Mouse (Mus musculus) 416B (cell line): ENCODE measurements around the gene Hoxd11.

Experiments
- DNase-seq: peaks from one replicate; pipeline ENCODE4 v3.0.0; 2011; ENCODE audit warnings: low read depth

Gene Hoxd11

DNA sequence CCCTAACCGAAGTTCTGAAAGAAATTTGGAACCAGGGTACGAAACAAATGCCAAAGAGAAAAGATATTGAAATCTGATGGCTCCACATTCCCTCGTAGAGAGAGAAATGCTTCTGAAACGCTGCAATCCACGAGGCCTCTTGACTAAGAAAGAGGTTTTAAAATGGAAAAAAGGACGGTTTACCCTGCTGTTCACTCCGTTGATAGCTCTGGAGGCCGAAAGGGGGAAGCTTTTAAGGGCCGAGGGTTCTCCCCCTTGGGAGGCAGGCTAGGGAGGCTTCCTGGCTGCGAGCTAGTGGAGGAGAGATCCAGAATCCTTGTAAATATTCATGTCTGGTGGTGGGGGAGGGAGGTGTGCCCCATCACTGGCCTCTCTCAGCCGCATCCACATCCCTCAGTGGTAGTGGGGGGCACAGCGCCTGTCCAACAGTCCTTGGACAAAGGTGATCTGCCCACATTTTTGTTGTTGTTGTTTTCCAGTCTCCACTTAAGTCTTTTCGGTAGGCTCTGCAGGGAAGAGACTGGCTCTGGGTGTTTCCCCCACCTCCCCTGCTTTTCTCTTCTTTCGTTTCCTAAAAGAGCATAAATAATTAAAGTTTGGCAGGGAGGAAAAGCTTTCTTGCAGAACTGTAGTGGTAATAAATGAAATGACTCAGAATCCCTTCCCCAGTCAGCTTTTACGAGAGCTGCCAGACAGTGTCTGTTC, at the start of gene Hoxd11:
Gene Hoxd11, plus strand, starts transcription at position 667 of the 705 bp plus-strand sequence.
- no peak for DNase-seq

DNA sequence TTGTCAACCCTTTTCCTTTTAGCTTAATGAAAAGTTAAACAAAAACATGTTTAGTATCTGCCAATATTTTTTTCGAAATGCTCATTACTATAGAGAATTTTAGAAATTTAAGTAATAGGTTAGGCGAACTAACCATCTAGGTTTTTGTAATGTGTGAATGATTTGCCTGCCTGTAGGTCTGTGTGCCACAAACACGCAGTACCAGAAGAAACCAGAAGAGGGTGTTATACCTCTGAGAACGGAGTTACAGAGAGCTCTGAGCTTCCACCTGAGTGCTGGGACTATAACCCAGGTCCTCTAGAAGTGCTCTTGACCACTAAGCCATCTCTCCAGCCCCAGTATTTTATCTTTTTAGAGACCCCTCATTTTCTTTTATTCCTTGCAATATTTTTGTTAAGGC, 43.9 kb upstream of the Hoxd11 start:
- DNase-seq: no peak

DNA sequence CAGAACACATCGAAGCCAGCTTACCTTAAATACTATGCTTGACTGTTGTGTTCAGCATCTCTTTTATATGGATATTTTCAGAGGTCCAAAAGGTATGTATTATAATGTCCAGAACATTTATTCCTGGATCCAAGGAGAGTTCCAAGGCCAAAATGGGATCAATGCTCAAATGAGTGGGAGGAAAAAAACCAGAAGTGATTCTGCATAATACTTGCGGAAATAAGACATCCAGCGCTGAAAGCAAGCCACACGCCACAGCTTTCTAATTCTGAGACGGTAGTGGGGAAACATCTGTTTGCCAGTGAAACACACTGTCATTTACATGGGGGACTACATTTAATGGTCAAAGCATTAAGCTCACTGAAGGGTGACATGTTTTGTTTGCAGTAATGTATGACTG, 36.9 kb upstream of the Hoxd11 start:
- DNase-seq: peak; percentile 50

DNA sequence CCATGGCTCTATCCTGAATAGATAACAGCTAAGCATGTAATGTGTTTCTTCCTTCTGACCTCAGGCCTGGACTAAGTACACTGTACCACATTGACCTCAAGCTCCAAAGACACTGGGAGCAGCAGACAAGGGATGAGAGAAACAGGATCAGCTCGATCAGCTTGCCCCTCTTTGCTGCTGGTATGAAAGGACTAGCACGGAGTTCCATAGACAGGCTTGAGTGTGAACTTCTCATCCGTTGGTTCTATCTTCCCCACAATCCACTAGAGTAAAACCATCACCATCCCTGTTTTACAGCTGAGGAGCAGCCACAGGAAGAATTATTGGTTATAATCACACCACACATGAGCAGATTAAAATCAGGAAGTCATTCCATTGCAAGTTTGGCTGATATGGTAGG, 33.7 kb upstream of the Hoxd11 start:
- DNase-seq: no peak

DNA sequence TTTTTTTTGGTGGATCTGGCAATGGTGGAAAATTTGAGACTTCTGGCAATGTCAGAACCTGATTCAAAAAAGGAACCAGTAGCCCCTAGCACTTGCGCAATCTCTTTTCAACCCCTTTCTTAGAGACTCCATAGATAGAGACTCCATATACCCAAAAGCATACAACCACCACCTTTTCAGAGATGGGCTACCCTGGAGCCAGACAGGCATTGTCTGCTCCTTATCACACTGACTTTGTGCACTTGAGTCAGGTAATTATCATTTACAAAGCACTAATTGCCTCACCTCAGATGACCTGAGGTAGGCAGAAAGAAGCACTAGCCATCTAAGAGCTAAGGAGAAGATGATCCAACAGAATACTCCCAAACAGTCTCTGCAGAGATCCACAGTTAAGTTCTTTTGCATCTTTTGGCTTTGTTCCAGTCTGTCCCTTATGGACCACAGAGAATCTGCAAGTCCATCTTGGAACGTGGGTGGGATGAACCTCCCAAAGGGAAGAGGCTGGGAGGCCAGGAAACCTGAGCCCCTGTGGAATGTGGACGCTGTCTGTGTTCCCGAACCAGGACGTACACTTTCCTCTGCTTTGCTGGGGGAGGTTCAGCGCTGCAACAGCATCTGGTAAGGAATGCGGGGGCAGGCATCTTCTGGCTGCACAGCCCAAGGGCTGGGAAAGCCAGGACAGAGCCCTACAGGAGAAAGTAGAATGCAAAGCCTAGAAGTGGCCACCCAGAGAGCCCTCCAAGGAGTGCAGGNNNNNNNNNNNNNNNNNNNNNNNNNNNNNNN, 32.1 kb upstream of the Hoxd11 start:
- DNase-seq: peak; percentile 45

DNA sequence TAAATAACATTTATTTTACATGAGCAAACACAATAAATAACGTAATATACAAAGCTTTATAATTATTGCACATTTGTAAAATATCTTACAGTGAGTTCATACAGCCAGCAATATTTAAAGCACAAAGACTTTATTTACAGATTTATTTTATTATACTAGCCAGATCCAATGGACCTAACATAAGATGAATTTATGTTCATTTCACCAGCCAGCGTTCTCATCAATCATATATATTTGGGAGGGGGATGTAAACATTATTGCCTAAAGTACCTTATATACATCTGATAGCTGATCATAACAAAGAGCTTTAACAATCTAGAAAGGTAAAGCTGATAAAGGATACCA, 26.4 kb upstream of the Hoxd11 start:
- no peak for DNase-seq

DNA sequence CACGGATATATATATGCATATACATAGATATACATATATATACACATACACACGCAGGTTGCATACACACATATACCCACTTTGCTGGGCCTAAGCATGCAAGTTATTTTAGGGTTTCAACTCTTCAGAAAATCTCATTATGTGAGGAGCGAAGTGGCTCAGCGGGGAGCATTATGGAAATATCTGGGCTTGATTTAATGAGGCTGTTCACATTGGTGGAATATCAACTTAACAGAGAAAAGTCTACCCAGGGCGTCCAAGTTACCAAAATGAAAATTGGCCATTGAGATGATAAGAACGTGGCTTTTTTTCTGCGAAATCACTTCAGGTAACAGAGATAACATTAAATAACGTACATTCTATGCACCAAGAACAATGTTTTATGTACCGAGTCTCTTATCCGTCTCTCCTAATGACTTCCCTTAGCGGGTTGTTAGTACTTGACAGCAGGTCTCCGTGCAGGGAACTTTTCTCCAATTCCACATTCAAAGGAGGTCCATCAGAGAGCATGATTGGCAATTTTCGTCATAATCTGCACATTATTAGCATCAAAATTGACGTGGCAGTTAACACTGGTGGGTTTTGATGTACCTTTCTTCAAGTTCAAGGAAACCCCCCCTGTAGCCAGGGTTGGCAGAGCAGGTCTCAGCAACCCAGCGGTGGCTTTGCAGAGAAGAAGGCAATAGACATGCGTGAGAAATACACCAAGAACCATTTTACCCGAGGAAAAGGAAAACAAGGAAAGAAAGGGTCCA, 25.4 kb upstream of the Hoxd11 start:
- DNase-seq: no peak

DNA sequence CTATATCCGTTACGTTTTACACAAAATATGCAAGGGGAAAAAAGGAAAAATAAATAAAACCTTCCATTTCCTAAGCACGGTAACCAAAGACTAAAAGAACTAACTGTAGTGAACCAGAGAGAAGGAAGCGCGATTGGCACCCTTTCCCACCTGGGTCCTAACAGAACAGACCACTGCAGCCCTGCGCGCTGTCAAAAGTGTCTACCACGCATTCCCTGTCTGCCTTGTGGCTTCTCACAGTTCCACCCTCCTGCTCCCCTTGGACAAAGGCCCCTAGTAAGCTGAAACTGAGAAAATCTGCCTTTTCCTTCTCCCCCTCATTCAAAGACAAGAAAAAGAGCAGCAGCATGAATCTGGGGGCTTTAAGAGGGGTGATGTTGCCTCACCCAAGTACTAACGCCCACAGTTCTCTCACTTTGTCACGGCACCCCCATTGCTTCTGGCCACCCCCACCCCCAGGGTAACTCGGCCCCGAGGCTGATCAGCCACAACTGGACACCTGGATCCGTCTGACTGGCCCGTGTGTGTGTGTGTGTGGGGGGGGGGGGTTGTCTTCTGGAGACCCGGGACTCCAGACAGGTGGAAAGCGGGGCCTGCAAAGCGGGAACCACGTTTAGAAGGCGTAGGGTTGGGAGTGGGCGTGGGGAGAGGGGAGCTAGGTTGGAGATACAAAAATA, 24.5 kb upstream of the Hoxd11 start:
- no peak for DNase-seq

DNA sequence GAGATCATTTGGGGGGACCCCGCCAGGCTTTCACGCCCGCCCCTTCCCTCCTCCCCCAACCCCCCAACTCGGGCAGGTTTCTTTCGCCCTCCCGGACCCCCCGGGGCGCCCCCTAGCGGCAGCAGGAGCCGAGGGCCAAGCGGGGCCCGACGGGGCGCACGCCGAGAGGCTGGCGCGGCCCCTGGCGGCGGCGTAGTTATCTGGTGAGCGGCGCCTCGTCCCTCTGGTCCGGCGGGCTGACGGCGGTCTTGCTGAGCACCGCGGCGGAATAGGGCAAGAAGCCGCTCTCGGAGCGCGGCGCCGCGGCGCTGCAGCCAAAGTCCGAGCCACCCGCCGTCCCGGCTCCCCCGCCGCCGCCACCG, 24.0 kb upstream of the Hoxd11 start:
- no peak for DNase-seq

DNA sequence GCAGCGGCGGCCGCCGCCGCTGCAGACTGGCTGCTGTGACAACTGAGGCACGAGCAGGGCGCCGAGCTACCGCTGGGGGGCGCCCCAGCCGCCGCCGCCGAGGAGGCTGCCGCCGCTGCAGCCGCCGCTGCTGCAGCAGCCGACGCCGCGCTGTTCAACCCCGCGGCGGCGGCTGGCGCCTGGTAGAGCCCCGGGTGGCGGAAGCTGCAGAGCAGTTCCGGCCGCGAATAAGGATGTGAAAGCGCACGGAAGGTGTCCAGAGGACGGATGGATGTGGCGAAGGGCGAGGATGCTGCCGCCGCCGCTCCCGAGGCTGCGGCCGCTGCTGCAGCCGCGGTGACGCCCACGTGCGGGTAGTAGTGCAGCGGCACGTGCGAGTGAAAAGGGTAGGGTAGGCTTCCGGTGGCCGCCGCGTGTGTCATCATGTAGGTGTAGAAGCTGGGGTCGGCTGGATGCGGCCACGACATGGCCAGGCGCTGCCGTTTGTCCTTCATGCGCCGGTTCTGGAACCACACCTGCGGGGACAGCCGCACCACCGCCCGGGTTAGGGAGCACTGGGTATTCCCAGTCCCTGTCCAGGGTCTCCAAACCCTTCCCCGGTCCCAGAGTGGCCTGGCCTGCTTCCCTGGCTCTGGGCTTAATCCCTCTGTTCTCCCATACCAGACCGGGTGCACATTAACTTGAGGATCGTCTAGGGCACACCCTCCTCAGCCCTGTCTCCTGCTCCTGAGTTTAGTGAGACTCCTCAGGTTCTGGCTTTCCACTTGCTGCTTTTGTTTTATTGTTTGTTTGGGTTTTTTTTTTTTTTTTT, 23.3 kb upstream of the Hoxd11 start:
- no peak for DNase-seq

DNA sequence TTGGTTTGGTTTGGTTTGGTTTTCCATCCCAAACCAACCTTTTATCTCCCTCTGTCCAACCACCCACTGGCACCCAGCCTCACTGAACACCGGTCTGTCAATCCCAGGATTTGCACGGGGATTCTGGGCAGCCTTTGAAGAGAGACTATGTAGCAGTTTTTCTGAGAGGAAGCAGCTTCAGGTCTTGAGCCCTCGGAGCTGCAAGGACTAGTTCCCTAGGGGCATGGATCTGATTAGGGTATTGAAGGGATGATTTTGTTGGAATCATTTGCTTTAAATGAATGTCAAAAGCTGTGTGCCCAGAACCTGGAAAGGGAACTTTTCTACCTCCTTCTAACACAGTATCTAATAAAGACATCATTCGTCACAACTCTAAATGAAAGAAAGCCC, 22.7 kb upstream of the Hoxd11 start:
- no peak for DNase-seq

DNA sequence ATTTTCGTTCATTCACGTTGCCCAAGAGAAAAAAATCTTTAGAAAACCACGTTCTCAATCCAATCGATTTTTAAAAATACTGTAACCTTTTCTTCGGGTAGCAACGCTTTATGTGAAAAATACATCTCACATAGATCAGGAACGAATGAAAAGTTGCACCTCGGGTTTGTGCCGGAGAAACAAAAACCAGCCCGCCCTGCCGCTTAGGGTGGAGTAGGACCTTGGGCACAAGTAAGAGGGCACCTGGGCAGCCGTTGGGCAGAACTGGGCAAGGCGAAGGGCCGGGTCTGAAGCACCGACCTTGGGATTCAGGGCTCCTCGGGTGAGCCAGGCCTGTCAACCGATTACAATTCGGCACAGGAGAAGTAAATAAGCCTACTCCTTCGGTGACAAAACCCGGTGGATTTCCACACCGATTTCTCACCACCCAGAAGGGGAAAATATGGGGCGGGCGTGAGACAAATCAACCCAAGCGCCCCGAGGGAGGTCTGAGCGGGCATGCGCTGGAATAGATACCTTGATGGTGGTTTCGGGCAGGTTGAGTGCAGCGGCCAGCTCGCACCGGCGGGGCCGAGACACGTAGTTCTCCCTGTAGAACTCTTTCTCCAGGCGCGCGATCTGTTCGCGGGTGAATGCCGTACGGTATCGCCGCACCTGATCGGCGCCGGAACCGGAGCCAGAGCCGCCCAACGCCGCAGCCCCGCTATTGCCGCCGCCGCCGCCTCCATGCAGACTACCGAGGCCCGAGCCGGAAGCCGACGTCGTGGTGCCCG, 21.9 kb upstream of the Hoxd11 start:
- no peak for DNase-seq

DNA sequence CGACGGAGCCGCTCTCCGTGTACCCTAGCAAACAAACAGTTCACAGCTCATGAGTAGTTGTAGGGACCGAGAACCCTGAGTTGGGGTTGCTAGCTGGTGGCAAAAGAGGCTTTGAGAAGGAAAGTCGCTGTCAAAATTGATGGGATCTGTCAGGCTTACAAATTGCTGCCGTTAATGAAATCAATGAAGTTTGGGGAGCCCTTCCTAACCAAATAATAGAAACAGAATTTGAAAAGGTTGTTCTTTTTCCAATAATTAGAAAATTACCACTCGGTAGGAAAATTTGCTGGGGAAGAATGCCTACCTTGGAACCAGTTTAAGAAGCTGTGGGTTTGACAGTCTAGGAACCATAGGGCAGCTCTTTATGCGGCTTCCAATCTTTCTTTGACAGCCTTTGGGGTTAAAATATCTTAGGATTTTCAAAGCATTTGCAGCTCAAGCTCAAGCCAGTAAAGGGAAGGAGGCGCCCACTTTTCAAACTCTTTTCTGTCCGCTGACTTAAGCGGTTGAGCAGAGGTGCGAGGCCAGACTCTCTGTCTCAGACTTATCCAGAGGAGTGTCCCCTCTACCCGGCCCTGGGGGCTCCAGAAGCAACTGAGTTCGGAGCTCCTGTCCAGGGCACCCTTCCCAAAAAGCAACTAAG, 21.2 kb upstream of the Hoxd11 start:
- DNase-seq: no peak

DNA sequence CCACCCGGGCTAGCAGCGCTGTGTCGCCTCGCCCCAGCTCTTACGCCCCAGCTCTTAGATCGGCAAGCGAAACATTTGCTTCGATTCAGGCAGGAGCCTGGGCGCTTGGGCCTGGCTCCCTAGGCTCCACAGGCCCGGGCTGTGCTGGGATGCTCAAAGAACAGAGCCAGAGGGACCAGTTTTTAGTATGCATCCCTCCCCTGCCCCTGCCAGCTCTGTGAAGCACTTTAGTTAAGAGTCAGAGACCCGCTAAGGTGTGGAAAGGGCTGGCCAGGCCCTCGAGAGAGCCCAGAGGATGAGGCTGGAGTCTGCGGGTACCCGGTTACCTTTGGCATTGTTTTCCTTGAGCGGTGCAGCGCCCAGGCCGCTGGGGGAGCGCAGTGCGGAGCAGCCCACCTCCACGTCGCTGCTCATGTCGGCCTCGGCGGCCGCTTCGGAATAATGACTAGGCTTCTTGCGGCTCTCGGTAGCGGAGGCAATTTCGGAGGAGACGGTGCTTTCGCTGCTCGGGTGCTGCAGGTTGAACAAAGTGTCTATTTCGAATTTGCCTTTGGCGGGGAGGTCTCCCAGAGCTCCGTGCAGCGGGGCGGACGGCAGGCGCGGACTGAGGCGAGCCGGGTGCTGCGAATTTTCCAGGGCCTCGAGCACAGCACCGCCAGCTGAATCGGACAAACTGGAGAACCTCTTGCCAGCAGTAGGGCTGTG, 20.5 kb upstream of the Hoxd11 start:
- no peak for DNase-seq

DNA sequence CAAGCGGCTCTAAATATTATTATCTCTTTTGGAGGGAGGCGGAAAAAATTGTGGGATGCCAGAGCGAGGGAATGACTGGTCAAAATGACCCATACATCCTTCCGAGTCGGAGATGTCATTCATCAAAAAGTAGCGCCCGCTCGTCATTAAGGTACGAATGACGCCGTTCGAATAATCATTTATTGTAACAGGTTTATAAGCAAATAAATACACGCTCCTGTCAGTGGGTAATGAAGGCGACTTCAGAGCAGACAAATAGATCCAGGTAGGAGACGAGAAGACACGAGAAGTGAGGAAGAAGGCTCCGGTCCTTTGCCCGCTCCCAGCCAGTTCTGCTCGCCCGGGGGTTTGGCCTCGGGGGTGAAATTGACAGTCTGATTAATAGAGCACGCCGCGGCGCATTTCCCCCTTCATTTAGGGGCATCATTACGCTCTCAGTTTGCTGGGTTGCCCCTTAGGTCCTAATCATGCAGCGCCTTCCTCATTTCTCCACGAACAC, 19.8 kb upstream of the Hoxd11 start, which contains the start of gene Evx2:
Gene Evx2, minus strand, starts transcription at position 51 of the 499 bp plus-strand sequence.
- DNase-seq: no peak

DNA sequence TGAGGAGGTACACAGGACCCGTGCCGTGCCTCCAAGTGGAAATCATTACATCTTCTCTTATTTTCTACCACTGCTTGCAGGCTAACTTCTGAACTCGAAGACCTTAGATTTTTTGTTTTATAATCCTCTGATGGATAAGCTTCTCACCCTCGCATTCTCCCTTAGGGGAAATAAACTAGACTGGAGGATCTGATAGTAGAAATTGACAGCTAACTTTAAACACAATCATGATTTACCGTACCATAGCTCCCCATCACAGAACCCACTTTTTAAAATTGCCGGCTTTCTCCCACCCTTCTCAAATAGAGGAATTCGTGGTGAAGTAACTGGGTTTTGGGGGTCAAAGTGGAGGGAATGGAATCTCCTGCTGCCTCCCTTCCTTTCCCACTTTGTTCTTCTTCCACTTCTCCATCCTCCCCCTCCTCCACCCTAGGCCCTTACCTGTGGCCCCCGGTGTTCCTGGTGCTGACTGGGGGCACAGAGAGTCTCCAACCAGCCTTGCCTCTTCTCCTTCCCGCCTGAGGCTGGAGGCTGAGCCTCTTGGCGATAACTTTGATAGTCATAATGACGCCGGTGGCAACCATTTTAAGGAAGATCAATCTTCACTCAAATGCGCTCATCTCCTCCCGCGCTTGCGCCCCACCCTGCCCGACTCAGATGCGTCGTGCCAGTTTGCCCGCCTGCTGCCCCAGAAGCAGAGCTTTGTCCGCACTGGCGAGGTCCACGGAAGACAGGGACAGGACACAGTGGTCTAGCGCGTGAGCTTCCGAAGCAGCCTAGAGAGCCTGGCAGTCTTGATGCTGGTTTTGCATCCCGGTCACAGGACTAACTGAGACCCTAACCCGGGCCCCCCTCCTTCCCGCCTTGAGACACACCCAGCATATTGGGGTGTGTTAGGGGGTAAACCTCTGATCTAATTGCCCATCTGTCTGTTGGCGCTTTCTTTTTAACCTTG, 18.7 kb upstream of the Hoxd11 start:
- DNase-seq: no peak

DNA sequence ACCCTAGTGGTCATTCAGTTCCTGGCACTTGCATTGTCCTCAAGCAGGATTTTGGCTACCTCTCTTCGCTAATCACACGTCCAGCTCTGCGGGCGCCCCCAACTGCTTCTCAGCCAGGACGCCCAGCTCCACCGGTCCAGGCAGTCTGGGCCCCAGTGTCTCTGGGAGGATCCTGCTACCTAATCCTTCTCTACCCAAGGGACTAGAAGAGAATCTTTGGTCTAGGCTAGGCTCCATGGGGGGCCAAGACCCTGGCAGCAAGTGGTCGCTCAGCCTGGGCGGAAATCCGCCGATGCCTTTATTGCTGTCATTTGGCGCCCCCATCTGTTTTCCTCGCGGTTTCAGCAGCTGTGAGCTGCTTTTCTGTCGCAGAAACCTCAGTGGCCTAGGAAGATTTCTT, 17.7 kb upstream of the Hoxd11 start:
- peak; percentile 72 for DNase-seq

DNA sequence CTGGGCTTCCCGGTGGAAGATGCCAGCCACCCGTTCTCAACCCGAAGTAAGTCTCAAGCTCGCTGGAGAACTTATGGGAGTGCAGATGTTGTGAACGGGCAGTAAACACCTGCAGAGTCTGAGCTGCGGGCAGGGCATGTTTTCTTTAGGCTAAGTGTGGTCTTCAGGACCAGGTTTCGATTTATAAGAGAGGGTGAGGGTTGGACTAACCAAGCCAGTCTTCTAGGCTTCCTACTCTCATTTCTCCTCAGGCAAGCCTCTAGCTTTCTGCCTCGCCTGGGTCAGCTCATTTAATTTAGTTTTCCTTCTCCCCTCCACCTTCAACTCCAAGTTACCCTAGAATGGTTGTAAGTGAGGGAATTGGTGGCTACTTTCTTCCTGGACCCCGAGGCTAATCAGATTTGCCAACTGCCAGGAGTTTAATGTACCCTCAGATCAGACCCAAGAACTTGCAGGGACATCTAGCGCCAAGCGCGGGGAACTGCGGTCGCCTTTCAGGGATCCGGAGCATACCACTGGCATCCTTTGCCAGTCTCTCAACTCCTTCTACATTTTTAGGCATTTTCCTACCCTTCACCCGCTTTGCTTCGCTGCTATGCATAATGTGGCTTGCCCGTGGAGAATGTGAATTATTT, 15.9 kb upstream of the Hoxd11 start:
- peak; percentile 76 for DNase-seq
